In the genomic region with DNA sequence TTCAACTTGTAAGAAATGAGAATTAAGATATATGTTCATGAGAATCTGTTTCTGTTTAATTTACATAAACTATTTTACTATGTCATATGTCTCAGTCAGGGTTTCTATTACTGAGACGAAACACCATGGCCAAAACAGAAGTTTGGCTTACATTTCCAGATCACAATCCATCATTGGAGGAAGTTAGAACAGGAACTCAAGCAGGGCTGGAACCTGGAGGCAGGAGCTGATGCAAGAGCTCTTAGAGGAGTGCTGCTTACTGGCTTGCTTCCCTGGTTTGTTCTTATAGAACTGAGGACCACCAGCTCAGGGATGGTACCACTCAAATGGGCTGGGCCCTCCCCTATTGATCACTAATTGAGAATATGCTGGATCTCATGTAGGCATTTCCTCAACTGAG, we compare ENCODE assay signal across 12 mouse cellular contexts.
"Had no signal": no experiment of that assay in that cellular context is flagged by ENCODE, and none has a peak within 500 bp of the region (broad histone marks: within the 10 kb centered on the region; RNA-seq: fewer than 3 reads in every experiment).

No protein-coding gene starts in this region.

- H3K4me3 ChIP-seq: layer of hippocampus, adult 2 months; limb, embryonic 15.5 days; liver, embryonic 12.5 days; megakaryocyte, embryonic 14.5 days; midbrain, embryonic 15.5 days; stomach, embryonic 15.5 days had no signal

- H3K4me2 ChIP-seq: limb, embryonic 15.5 days; liver, embryonic 12.5 days; midbrain, embryonic 11.5 days; midbrain, embryonic 15.5 days; stomach, embryonic 15.5 days had no signal

- DNase-seq: kidney, adult 18-20 months; kidney, postnatal 10 days; kidney, postnatal 4 days; right cerebral cortex, postnatal 14 days; thymus, postnatal 36 days had no signal

- H3K9ac ChIP-seq: limb, embryonic 15.5 days; liver, embryonic 12.5 days; midbrain, embryonic 15.5 days; stomach, embryonic 15.5 days had no signal

- ATAC-seq: liver, embryonic 12.5 days; midbrain, embryonic 15.5 days had no signal

- H3K27ac ChIP-seq: layer of hippocampus, adult 2 months; limb, embryonic 15.5 days; liver, embryonic 12.5 days; midbrain, embryonic 15.5 days; stomach, embryonic 15.5 days had no signal

- H3K4me1 ChIP-seq: limb, embryonic 15.5 days; liver, embryonic 12.5 days; midbrain, embryonic 15.5 days; stomach, embryonic 15.5 days had no signal

- H3K36me3 ChIP-seq: limb, embryonic 15.5 days; liver, embryonic 12.5 days; midbrain, embryonic 15.5 days; stomach, embryonic 15.5 days had no signal

- H3K27me3 ChIP-seq: limb, embryonic 15.5 days; liver, embryonic 12.5 days; megakaryocyte, embryonic 14.5 days; midbrain, embryonic 15.5 days; stomach, embryonic 15.5 days had no signal

- H3K9me3 ChIP-seq: limb, embryonic 15.5 days; liver, embryonic 12.5 days; midbrain, embryonic 15.5 days; stomach, embryonic 15.5 days had no signal
